Mouse (Mus musculus) CD4-positive helper T cell, adult 2 months (primary cell): Measurements from ENCODE around the gene Syn1.

Source experiments
- DNase-seq: peaks from one replicate; pipeline ENCODE4 v3.0.0-alpha.2; 2012; ENCODE audit warnings: low read depth, missing footprints, low spot score

Gene Syn1

GRCm38 (mm10) chrX:20862105-20863065 lies 58.4 kb downstream of the Syn1 start:
- no peak for DNase-seq

DNA sequence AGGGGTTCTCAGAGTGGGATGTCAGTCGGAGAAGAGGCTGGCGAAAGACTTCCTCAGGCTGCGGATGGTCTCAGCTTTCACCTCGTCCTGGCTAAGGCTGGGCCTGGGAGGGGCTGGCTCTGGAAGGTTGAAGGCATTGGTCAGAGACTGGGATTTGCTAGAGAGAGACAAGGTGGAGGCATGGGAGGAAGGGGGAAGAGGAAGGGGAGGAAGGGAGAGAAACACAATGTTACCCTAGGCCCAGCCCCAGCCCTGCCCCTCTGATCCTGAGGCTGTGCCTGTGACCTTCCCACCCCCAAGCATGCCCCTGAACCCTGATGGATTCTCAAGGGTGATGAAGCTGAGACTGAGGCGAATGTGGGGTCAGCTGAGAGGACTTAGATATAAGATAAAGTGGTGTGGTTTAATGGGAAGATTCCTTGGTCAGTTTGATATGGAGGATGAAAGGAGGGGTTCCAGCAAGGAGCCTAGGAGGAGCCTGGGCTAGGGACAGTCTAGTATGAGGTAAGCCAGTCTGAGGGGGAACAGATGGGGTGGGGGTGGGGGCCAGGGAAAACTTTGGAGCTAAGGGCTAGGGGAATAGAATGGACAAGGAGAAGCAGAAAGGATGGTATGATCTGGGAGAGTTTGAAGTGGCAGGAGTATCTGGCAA lies 59.2 kb downstream of the Syn1 start:
- DNase-seq, result no peak

DNA sequence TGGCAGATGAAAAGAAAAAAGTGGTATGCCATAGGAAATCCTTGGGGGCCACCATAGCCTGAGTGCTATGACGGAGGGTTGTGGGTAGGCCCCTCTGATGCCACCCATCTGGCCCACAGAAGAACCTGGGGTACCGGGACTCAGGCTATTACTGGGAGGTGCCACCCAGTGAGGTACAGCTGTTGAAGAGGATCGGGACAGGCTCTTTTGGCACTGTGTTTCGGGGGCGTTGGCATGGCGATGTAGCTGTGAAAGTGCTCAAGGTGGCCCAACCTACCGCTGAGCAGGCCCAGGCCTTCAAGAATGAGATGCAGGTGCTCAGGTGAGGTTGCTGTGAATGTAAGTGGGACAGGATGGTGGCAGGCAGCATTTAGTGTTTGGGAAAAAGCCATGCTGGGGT lies 67.0 kb downstream of the Syn1 start:
- no peak for DNase-seq

GRCm38 (mm10) chrX:20848256-20848984 lies 72.4 kb downstream of the Syn1 start:
- peak; percentile 96 for DNase-seq

DNA sequence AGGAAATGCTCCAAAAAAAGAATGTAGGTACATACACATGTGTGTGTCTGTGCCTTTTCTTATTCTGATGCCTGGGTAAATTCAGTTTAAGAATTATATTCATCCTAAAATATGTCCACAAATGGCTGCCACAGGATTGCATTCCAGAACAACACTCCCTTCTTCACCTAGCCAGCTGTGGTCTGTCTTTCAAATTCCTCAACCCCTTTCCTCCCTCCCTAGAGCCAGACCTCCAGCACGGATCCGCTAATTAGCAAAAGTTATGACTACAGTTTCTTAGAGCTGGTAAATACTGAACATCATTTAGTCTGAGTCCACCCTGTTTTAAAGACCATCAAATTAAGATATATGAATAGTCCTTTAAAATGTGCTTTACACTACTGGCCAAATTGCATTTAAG lies 73.0 kb downstream of the Syn1 start:
- no peak for DNase-seq

DNA sequence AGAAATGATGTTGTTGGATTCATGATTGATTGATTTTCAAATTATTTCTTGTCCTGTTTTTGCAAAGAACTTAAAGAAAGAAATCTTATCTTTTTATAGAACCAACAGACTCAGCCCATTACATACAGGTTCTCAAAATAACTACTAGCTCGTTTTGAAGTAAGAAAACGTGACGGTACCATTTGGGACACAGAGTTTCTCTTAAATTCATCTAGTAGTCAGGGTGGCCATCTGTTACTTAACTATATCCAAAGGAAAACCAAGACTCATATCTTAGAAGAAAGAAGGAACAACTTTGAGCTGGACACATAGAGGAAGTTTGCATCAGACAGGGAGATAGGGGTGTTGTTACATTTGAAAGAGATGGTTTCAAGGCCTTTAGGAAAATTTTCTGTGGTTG lies 73.6 kb downstream of the Syn1 start:
- no peak for DNase-seq

GRCm38 (mm10) chrX:20828934-20829333 lies 91.9 kb downstream of the Syn1 start:
- no peak for DNase-seq

GRCm38 (mm10) chrX:20819708-20820426 lies 100.9 kb downstream of the Syn1 start:
- peak; percentile 60 for DNase-seq

DNA sequence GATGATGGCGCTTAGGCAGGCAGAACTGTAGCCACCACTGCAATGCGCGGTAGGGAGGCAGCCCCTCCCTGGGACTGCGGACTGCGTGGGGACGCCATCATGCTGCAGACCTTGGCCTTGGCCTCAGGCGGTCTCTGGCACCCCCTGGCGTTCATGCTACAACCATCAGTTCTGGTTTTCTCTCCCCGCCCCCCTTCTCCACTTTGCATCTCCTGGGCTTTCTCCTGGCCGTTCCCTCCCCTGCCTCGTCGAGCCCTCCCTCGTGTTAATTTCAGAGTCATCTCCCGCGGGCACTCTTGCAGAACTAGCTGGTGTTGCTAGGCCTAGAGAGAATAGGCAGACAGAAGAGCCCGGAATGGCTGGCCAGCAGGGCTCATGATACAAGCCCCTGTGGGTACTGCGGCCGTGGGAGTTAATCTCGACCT lies 101.6 kb downstream of the Syn1 start:
- DNase-seq, result peak; percentile 85

GRCm38 (mm10) chrX:20816974-20817373 lies 103.8 kb downstream of the Syn1 start:
- DNase-seq, result peak; percentile 72
